Mouse (Mus musculus) cortical plate, adult 2 months (tissue): ENCODE results near the gene Spire2. TPM values are rescaled to one million over a fixed set of nuclear protein-coding genes. Genes with fewer than 3 reads are reported as not detected.
A peak's percentile ranks its signal among the peaks of the same experiment; 100 is the strongest.

Experiments
- H3K27ac ChIP-seq: fragments of 200-500 bp; 2 replicates; pipeline ENCODE4 v1.5.1; 2012; ENCODE audit warnings: low read length, control low read depth, inconsistent platforms; ENCODE audit not compliant: insufficient read depth
- H3K4me1 ChIP-seq: fragments of 200-500 bp; 2 replicates; pipeline ENCODE4 v1.6.1; 2011; ENCODE audit warnings: low read length; ENCODE audit not compliant: control insufficient read depth, insufficient read depth
- H3K4me3 ChIP-seq: fragments of 200-500 bp; 2 replicates; pipeline ENCODE4 v1.5.1; 2011; ENCODE audit warnings: mild to moderate bottlenecking, low read length, control low read depth; ENCODE audit not compliant: insufficient read depth
- CTCF ChIP-seq: fragments of 200-500 bp; IDR thresholded peaks from 2 replicates; pipeline ENCODE4 v1.5.1; 2011; ENCODE audit warnings: mild to moderate bottlenecking, control low read depth, low read length; ENCODE audit not compliant: insufficient read depth; ENCODE audit errors: extremely low read depth
- POLR2A ChIP-seq: fragments of 200-500 bp; IDR thresholded peaks from 2 replicates; pipeline ENCODE4 v1.6.1; 2011; ENCODE audit warnings: mild to moderate bottlenecking, low read length, control low read depth; ENCODE audit not compliant: insufficient read depth; ENCODE audit errors: extremely low read depth
- polyA plus RNA-seq: library from polyadenylated mRNA; depleted of rRNA; stranded (reverse); fragments of >200 nt; gene quantifications from 2 replicates; pipeline ENCODE4 v1.2.3, GENCODE M21; 2012

Gene Spire2
- polyA plus RNA-seq, 1 experiment: 18.9 TPM

GRCm38 (mm10) chr8:123398308-123398707 lies 65.8 kb downstream of the Spire2 start:
- Histone ChIP-seq H3K27ac (no peak overlapping the region), H3K4me3 (no peak overlapping the region), H3K4me1 (no peaks in the 10 kb centered on the region; the same call in 1 of the 2 replicates)
- no peak for TF ChIP-seq POLR2A
- TF ChIP-seq CTCF: no peak

- no peak overlapping the region for H3K27ac ChIP-seq
- no peaks in the 10 kb centered on the region; the same call in 1 of the 2 replicates for H3K4me1 ChIP-seq
- no peak overlapping the region for H3K4me3 ChIP-seq
- TF ChIP-seq CTCF: no peak
- TF ChIP-seq POLR2A: no peak
These were observed 69.4 kb downstream of the Spire2 start for GRCm38 (mm10) chr8:123401936-123402335.

- Histone ChIP-seq H3K4me3 (no peak overlapping the region), H3K4me1 (no peaks in the 10 kb centered on the region; the same call in 1 of the 2 replicates), H3K27ac (no peak overlapping the region)
- TF ChIP-seq CTCF: no peak
- TF ChIP-seq POLR2A: no peak
These were observed 70.3 kb downstream of the Spire2 start for GRCm38 (mm10) chr8:123402730-123403326.

- Histone ChIP-seq H3K4me3 (no peak overlapping the region), H3K27ac (no peak overlapping the region), H3K4me1 (no peaks in the 10 kb centered on the region)
- TF ChIP-seq POLR2A (no peak), CTCF (no peak)
These were observed 72.0 kb downstream of the Spire2 start for GRCm38 (mm10) chr8:123404521-123404920.

GRCm38 (mm10) chr8:123406786-123407185 lies 74.3 kb downstream of the Spire2 start, which contains the start of gene Mc1r:
Gene Mc1r (plus strand): TSS chr8:123407107.
- H3K4me3 ChIP-seq: no peak within 1 kb of the TSS
- H3K4me1 ChIP-seq: peaks cover 4% of the 10 kb centered on the region; the same call in 1 of the 2 replicates
- no peak within 1 kb of the TSS for H3K27ac ChIP-seq
- TF ChIP-seq POLR2A (no peak), CTCF (peak; percentile 88)

- H3K27ac ChIP-seq: no peak overlapping the region
- no peak overlapping the region for H3K4me3 ChIP-seq
- peaks cover 4% of the 10 kb centered on the region; the same call in 1 of the 2 replicates for H3K4me1 ChIP-seq
- TF ChIP-seq POLR2A (no peak), CTCF (no peak)
These were observed 75.1 kb downstream of the Spire2 start for GRCm38 (mm10) chr8:123407612-123408011.

GRCm38 (mm10) chr8:123408586-123409544 lies 76.4 kb downstream of the Spire2 start:
- H3K4me3 ChIP-seq: no peak overlapping the region

GRCm38 (mm10) chr8:123410049-123410587 lies 77.6 kb downstream of the Spire2 start:
- TF ChIP-seq CTCF (no peak), POLR2A (no peak)
- Histone ChIP-seq H3K4me1 (peaks cover 5% of the 10 kb centered on the region; the same call in 1 of the 2 replicates), H3K4me3 (peak overlapping the region; percentile 99; the same call in 1 of the 2 replicates), H3K27ac (0 out of 2 replicates have a peak overlapping the region, but pooled peaks have one; percentile 9)

More at GRCm38 (mm10) chr8:123408586-123409544, 76.4 kb downstream of the Spire2 start:
- Histone ChIP-seq H3K27ac (no peak overlapping the region), H3K4me1 (peaks cover 5% of the 10 kb centered on the region; the same call in 1 of the 2 replicates)
- TF ChIP-seq POLR2A (no peak), CTCF (no peak)

GRCm38 (mm10) chr8:123410788-123411187 lies 78.3 kb downstream of the Spire2 start:
- peaks cover 5% of the 10 kb centered on the region; the same call in 1 of the 2 replicates for H3K4me1 ChIP-seq
- peak overlapping the region; percentile 99 for H3K4me3 ChIP-seq
- peak overlapping the region; percentile 54; the same call in 1 of the 2 replicates for H3K27ac ChIP-seq
- no peak for TF ChIP-seq POLR2A
